Mouse (Mus musculus) testis, postnatal 10 days (tissue): Measurements from ENCODE around the gene Vwa3b.

Source experiments
- DNase-seq: peaks from one replicate; pipeline ENCODE4 v3.0.0; 2021; ENCODE audit warnings: low spot score

Gene Vwa3b

DNA sequence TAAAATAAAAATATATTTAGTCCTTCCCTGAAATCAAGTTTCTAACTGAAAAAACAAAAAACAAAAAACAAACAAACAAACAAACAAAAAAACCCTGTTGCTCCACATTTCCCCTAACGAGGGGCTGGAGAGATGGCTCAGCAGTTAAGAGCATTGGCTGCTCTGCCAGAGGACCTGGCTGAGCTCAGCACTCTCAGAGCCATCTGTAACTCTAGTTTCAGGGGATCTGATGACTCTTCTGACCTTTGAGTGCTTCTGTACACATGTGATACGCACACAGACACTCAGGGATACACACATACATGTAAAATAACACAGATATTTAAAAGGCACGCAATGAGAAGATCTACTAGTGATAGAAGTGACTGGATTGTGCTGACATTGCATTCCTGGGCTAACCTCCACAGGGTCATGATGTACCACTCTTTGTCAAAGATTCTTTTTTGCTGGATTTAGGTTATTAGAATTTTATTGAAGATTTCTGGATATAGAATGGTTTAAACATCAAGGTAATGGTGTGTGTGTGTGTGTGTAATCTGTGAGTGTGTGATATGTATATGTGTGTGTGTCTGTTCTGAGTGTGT, 14.7 kb upstream of the Vwa3b start:
- DNase-seq = no peak

DNA sequence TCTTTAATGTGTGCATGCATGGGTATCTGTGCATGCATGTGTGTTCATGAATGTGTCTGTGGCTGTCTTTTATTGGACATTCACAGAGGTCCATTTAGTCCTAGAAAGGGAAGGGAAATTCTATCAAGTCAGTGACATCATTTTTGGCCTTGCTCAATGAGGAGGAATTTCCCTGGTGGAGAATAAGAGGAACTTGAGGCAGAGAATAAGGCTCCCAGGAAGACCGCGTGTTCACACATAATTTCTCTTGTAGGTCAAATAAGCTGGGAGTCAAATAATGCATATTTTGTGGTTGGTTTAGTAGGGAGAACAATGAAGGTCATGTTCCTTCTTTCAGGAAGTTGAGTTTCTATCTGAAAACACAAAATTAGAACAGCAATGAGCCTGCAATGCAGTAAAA, 13.4 kb upstream of the Vwa3b start:
- no peak for DNase-seq

DNA sequence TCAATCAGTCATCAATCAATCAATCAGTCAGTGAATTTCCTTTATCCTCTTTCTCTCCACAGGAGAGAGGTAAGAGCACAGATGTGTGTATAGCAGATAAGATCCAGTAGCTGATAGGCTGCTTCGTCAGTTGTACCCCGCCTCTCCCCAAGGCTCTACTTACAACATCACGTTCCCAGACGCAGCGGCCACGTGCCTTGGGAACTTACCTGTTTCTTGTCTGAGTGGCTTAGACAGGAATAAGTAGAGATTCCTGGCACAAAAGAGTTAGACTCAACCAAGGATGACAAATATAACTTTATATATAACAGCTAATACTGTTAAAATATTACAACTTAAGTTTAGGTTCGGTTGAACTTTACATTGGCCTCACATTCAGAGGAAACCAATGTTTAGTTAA, 12.7 kb upstream of the Vwa3b start:
- no peak for DNase-seq

DNA sequence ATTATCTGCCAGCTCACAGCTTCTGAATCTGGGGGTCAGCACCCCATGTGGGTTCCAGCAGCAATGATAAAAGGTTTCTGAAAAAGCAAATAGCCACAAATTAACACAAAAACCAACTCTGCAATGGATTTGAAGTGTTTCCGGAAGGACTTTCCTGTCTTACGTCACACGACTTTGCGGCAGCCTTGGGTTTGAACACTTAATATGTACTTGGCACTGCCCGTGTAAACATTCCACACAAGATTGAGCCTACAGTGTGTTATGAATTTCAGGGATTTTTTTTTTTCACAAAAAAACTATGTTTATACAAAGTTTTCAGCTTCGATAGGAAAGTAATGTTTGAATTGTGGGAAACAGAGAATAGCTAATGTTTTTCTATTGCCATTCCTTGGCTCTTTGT, 7.4 kb upstream of the Vwa3b start:
- DNase-seq = no peak

DNA sequence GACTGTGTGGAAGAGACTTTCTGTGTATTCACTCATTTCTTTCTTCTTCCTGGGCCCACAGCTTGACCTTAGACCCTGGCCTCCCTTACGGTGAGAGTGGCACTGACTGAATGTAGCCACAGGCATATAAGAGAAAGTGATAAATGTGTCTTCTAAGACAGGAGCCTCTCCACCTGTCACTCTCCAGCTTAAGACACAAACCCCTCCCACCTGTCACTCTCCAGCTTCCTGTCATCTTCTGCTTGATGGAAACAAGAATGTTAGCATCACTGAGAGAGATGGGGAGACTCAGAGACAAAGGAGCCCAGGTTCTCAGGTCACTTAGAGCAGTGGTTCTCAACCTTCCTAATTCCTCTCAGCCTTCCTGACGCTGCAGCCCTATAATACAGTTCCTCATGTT, 3.7 kb upstream of the Vwa3b start:
- no peak for DNase-seq

DNA sequence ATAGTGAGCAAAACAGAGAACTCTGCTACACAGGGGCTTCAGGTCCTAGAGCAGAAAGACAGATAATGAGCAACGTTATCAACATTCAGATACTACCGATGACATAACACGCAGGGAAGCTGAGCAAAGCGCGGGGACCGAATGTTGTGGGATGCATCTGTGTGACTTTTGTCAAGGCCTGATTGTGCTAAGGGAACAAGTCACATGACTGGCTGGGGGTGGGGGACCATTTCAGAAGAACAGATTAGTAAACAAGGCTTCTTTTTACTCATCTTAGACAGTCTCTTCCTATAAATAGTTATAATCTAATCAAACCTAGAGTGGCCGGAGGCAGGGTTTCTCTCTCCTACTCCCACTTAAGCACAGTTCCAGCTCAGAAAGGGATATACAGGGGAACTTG, 1.7 kb upstream of the Vwa3b start:
- DNase-seq = peak; percentile 53

DNA sequence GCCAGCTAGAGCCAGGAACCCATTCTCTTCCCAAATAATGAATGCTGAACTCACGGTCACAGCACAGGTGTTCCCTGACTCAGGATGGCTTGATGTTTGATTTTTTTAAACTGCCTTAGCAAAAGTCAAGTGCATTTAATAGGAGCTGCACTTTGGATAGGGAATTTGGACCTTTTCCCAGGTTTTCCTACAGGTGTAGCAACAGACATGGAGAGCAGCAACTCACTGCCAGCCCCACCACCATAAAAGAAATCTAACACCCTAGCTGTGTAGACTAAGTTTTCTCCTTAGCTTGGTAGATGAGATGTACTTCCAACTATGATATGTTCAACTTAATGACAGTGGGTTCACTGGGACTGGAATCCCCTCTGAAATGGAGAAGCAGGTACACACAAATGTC, 1.0 kb upstream of the Vwa3b start:
- DNase-seq = no peak

DNA sequence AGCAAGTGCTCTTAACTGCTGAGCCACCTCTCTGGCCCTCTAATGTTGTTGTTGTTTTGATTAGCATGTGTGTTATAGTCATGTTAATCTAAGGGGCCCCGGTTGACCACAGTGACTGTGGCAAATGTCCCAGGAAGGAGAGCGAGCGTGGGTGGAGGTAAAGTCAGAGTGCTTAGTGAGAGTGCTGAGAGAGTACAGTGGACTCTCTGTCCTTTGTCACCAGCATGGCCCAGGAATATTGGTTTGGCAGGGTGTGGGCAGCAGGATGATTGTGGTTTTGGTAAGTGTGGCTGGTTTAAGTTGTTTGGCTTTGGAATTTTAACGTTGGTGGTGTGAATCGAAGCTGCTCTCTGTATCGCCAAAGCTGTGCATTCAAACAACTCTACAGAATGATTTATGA, 470 bp downstream of the Vwa3b start:
- no peak for DNase-seq

DNA sequence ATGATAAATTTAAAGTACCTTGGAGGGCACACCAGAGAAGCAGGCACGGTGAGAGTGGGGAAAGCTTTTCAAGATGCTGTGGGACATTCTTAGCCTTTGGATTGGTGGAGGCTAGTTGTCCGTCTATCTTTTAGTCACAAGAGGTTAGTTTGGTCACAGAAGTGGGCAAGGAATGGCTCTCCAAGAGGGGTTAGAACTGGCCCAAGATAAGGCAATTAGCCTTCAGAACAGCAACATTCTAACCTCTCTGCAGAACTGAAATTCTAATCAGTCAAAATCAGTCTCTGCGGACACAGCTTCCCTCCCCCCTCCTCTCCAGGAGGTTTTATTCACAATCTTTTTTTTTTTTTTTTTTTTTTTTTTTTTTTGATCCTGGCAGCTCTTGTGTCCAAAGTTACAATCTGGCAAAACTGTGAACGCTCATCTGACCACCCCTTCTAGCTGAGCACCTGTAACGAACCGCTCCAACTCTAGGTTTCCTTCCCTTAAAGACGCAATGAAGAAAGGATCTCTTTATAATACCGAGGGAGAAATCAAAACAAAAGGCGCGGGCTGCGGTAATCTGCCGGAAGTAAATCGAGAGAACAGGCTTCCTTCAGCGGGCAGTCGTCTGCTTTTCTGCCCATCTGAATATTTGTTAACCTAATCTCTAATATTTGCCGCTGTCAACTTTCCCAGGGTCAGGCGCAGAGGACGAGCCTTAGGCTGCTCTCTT, 2.2 kb downstream of the Vwa3b start:
- DNase-seq = no peak

DNA sequence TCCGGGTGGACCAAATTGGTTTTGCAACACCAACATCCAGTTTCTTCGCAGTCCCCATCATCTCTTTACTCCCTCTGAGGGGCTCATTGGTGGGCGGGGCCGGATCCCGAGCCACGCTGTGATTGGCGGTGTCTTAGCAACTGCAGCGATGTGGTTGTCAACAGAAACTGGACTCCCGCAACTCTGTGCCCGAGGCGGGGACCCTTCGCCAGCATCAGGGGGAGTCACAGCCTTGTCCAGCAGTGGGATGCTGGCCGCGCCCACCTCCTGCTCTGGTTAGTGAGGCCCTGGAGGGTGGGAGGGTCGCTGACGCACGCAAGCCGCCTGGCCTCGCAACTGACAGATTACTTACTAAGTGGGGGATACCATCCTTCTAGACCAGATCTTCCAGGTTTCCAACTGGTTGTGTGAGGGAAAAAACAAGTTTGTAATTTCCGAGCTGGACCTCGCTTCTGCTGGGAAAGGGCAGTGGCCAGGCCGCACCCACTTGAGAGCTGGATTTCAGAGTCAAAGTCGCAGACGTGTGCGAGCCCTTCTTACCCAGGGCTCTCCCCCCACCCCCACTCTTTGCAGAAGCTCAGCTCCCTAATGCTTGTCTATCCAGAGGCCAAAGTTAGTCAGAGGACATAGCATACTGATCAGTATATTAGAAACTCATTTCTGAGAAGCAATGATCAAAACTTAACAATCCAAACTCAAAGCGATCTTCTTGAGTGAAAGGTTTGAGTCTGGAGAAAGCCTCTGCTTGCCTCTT, 2.9 kb downstream of the Vwa3b start:
- DNase-seq = peak; percentile 89

DNA sequence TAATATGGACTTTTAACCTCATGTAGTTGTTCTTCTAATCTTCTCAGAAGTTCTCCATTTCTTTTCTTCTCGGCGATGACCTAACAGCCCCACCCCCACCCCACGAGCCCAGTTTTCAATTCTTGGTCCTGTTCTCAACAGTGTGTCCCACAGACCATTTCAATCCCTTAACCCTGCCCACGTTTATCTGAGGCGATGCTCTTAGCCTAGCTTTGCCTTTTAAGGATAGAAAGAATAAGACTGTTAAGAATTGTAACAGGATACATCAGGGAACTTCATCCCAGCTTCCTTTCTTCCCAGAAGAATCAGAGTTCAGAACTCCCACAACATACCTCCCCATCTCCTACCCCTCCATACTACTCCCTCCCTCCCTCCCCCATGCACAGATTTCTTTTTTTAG, 3.5 kb downstream of the Vwa3b start:
- no peak for DNase-seq

DNA sequence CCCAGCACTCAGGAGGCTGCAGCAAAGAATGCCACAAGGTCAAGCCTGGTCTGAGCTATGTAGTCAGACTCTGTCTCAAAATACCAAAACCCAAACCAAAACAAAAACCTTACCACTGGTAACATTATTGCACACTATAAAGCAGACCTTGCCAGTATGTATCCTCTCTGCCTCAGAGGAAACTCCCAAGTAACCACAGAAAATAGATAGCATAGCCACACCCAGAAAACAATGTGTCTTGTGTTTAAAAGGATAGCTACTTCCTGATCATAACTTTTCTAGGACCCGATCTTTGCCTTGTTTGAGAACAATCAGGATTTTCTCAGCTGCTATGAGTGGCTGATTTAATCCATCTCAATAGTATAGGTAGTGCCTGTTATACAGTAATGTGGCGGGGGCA, 4.3 kb downstream of the Vwa3b start:
- DNase-seq = no peak

DNA sequence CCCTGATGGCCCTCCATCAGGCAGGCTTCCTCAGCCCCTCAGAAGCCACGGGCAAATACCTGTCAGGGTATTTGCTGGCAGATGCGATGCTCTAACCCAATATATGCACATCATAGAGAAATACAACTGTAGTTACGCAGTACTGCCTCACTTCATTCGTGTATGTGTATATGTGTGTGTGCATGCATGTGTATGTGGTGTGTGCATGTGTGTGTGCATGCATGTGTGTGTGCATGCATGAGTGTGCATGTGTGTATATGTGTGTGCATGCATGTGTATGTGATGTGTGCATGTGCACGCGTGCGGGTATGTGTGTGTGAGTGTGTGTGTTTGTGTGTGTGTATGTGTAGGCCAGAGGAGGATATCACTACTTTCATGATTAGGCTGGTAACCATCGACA, 9.5 kb downstream of the Vwa3b start:
- no peak for DNase-seq

DNA sequence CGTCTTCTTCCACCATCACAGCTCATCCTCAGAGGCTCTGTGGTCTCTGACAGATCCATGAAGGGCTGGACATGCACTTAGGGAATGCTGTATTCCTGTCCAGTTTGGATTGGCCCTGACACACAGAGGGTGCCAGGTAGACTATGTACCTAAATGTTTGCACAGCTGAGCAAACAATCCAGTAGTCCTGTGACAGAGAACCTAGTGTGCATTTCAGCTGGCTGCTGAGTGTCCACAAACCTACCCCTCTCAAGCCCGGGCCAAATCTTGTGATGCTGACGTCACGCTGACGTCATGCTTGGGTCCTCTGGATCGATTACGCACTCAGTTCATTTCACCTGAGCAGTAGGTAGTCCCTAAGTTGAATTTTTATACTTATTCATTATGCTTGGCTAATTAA, 14.7 kb downstream of the Vwa3b start:
- no peak for DNase-seq

DNA sequence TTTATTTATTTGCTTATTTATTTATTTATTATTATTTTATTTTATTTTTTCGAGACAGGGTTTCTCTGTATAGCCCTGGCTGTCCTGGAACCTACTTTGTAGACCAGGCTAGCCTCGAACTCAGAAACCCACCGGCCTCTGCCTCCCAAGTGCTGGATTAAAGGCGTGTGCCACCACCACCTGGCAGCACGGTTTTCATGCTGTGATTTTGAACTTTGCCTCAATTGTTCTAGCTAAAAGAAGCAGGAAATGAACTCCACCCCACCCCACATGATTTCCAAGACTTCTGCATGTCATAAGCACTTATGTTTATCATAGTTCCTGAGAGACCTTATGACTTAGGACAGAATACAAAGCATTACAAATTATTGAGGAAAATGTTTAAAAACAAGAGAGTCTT, 15.5 kb downstream of the Vwa3b start:
- no peak for DNase-seq

DNA sequence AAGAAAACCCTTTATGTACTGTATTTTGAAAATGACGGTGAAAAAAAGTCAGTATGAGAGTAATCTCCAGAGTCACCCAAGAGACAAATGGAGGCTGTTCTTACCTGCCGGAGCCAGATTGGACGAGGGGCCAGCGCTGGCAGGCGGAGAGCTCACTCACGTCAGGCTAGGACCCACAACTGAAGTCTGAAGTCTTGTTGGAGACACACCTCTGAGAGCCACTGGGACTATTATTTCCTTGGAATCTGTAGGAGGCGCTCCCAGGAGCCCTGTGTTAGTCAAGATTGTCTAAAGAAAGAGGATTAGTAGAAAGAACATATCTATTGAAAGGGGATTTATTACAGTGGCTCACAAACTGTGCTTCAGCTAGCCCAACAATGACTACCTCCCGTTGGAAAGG, 16.4 kb downstream of the Vwa3b start:
- DNase-seq = no peak

DNA sequence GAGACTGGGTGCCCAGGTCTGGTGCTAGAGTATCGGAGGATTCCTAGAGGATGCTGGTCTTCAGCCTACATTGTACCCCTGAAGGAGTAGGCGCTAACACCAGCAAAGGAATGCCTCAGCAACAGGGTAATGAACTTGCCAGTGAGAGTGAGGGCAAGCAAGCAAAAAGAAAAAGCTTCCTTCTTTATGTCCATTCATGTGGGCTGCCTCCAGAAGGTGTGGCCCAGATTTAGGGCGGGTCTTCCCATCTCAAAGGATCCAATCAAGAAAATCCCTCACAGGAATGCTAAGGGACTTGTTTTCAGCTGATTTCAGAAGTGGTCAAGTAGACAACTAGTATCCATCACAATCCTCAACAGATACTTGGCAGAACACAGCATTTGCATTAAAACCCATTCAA, 16.8 kb downstream of the Vwa3b start:
- DNase-seq = no peak

DNA sequence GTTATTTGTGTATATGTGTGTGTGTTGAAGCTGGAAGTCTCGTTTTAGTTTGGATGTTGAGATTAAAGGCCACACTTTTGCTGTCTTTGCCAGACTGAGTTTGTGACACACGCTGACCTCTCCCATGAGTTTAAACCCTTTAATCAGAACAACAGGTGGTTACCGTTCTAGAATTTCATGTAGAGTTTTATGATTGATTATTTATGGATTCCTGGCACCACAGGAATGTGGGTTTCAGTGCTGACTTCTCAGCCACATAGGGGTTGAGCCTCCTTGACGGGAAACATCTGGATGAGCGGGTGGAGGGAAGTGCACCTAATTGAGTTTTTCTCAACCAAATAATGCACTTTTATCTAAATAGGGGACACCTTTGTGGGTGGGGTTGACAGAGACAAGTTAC, 19.1 kb downstream of the Vwa3b start:
- DNase-seq = no peak

DNA sequence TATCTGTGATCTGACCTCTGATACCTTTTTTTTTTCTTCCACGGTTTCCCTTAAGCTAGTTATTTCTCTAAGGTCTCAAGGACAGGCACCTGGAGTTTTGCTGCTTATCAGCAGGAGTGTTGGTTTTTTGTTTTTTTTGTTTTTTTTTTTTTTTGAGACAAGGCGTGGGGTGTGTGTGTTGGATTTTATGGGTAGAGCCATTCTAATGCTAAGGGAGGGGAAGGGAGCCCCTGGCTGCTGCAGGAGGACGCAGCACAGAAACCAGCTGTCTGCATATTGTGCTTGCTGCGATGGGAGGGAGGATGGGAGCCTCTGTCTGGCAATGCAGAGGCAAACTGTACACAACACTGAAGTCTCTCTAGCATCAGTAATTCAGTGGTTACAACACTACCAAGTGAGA, 22.8 kb downstream of the Vwa3b start:
- no peak for DNase-seq

DNA sequence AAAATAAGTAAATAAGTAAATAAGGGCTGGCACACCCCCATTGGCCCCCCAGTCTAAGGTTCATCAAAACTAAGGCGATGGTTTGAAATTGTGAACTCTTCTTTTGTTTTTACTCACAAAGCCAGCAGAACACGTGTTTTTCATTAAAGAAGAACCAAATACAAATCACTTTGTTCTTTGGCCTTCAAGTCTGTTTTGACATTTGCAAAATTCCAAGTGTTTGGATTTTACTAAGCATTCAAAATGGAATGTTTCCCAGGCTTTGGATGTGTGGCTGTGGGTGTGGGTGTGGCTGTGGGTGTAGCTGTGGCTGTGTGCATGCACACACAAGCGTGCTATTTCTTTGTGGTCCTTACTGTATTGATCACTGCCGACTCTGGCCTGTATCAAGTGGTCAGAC, 27.3 kb downstream of the Vwa3b start:
- no peak for DNase-seq

DNA sequence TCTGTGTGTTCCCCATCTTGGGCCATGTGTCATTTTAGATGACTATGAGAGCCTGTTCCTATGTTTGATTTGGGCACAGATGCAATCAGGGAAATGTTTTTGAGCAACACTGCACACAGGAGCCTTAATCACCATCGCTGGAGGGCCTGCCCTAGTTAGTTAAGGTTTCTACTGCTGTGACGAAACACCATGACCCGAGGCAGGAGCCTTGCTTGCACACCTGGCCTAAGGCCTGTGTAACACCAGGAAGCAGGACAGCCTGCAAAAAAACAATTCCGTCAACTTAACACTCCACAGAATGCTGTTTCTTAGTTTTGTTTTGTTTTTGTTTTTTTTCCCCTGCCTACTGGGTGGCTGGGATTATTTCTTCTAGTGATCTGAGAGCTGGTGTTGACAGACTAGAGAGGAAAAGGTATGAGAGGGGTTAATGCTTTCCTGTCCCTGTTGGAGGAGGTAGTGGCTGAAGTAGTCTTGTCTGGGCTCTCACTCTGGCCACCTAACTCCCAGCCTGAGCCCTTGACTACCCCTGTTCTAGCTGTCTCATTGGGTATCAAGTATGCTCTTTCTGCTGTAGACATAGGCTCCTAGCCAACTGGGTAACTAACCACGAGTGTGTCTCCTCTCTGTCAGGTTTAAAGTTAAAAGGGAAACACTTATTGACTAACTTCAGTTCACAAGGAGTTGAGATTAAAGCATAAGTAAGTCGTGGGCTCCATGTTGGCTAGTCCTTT, 30.6 kb downstream of the Vwa3b start:
- no peak for DNase-seq

DNA sequence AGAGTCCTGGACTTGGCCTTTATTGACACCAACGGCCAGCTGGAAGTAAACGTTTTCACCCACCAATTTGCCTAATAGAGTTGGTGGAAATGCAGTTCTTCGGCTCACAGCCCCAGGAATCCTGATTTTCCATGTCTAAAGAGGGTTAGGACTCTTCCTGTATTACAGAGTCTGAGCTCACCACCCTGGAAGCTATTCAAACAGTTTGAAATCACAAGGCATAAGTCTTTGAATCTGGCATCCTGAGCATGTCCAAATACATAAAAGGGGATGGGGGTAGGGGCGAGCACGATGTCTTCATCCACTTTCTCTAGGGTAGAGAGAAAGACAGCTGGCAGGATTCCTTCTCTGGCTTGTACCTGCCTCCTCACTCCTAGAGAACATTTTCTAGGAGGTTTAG, 34.5 kb downstream of the Vwa3b start:
- no peak for DNase-seq

DNA sequence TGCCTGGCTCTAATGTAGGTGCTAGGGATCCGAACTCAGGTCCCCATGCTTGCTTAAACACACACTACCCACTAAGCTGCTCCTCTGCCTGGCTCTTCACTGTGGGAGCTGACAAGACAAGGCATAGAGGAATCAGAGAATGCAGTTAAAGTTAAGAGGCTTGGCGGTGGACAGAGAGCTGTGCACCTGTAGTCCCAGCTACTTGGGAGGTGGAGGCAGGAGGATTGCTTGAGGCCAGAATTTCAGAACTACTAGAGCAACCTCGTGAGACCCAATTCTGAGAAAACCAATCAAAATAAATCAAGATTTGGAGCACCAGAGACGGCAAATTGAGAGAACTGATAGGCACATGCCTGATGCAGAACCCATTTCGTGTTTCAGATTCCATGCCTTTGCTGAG, 36.7 kb downstream of the Vwa3b start:
- DNase-seq = no peak
